Mouse (Mus musculus): ENCODE measurements around the gene Ggct. TPM values are rescaled to one million over a fixed set of nuclear protein-coding genes. Genes with fewer than 3 reads are reported as not detected.

The Ggct gene
- polyA plus RNA-seq, 2 experiments: 1.1 to 4.4 TPM

- Histone ChIP-seq H3K4me2 (ENCODE audit: low read depth) (peak overlapping the region; percentile 76), H3K9me3 (ENCODE audit: control insufficient read depth, low read length) (no peaks in the 10 kb centered on the region), H3K27me3 (ENCODE audit: control insufficient read depth, insufficient read depth, low read length) (peaks cover 8% of the 10 kb centered on the region), H3K4me3 (ENCODE audit: insufficient read depth in 1 of 2, low read depth in 2 of 2, low read length in 2 of 2) (peak overlapping the region; percentile 51 to 67), H3K27ac (no peak overlapping the region), H3K4me1 (replicated peaks; ENCODE audit: control insufficient read depth in 2 of 2, insufficient read depth in 2 of 2, low read length in 1 of 2) (0 out of 4 replicates have a peak, but pooled peaks cover 0 to 2% of the 10 kb centered on the region in 2 experiments), H3K9ac (replicated peaks) (no peak overlapping the region; the same call in 1 of the 2 replicates), H3K36me3 (replicated peaks; ENCODE audit: control insufficient read depth, insufficient read depth, low read depth) (no peaks in the 10 kb centered on the region)
- DNase-seq (ENCODE audit: low read depth in 3 of 3, low spot score in 3 of 3) (no peak), ATAC-seq (ENCODE audit: insufficient read depth) (no peak)
- 10% methylated on average over 5 of the region's 5 CpGs for WGBS (ENCODE audit: insufficient replicate concordance)
- TF ChIP-seq CTCF (IDR thresholded peaks at IDR 0.05; ENCODE audit: low read depth) (no peak), EP300 (IDR thresholded peaks at IDR 0.05; ENCODE audit: low read depth) (no peak)
Measured at GRCm38 (mm10) chr6:54972929-54973211, 19.9 kb downstream of the Ggct start.

DNA sequence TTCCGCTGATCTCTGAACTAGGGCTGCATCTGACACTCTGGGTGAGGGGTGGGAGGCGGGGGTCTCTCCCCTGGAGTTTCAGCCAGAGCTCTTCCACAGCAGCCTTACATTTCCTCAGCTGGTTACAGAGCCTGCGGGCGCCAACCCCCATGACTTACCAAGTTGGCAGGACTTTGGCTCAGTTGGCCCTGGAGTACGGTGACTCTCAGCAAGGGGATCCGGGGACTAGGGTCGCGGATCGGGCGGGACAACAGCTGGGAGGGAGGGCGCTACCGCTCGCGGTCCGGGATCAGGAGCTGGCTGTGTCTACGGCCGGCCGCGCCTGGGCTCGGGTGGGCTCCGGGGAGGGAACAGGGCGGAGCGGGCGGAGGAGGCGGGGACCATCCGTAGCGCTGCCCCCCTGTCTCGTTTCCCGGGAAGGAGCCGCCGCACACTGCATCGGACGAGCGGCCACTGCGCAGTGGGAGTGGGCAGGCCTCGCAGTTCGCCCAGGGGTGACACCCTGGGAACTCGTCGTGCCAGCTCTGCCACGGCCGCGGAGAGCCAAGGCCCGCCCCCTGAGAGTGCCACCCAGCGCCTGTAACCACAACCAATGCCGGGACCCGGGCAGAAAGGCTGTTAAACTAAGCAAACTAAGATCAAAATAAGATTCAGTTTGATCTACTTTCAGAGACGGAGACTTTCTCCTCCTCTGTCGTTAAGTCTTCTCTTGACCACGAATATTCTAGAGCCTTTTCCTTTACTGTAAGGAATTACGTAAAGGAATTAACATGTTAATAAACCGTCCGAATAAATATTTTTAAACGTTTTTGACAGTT is 20.4 kb downstream of the Ggct start, which contains the start of gene Nod1:
Nod1 (minus strand) TSS at position 502 of the 818 bp plus-strand sequence.
- Histone ChIP-seq H3K27me3 (ENCODE audit: control insufficient read depth, insufficient read depth, low read length) (peaks cover 8% of the 10 kb centered on the region), H3K9me3 (ENCODE audit: control insufficient read depth, low read length) (no peaks in the 10 kb centered on the region), H3K27ac (no peak within 1 kb of the TSS), H3K4me3 (ENCODE audit: insufficient read depth in 1 of 2, low read depth in 2 of 2, low read length in 2 of 2) (peak within 1 kb of the TSS; percentile 51 to 67), H3K4me2 (ENCODE audit: low read depth) (peak within 1 kb of the TSS; percentile 76), H3K36me3 (replicated peaks; ENCODE audit: control insufficient read depth, insufficient read depth, low read depth) (no peaks in the 10 kb centered on the region), H3K9ac (replicated peaks) (peak within 1 kb of the TSS; percentile 53), H3K4me1 (replicated peaks; ENCODE audit: control insufficient read depth in 2 of 2, insufficient read depth in 2 of 2, low read length in 1 of 2) (0 out of 4 replicates have a peak, but pooled peaks cover 0 to 2% of the 10 kb centered on the region in 2 experiments)
- TF ChIP-seq EP300 (IDR thresholded peaks at IDR 0.05; ENCODE audit: low read depth) (no peak), CTCF (IDR thresholded peaks at IDR 0.05; ENCODE audit: low read depth) (no peak)
- DNase-seq (ENCODE audit: low read depth in 3 of 3, low spot score in 3 of 3) (no peak), ATAC-seq (ENCODE audit: insufficient read depth) (peak; percentile 61; the same call in 1 of the 2 replicates)
- 2% methylated on average over 53 of the region's 53 CpGs for WGBS (ENCODE audit: insufficient replicate concordance)

DNA sequence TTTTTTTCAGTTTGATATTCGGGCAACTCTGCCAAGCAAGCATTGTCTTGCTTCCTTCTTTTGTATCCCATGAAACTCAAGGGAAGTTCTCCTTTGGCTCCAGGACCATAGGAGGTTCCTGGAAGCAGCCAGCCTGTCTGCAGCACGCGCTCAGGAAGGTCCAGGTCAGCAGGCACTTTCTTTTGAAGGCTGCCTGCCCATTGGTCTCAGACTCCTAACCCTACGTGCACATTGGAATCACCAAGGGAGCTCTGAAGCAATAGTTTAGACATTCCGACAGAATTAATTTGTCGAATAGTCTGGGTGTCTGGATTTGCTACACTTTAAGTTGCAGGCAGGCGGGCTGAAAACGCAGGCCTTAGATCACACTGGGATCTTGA is 21.0 kb downstream of the Ggct start:
- Histone ChIP-seq H3K27me3 (ENCODE audit: control insufficient read depth, insufficient read depth, low read length) (peaks cover 8% of the 10 kb centered on the region), H3K4me3 (ENCODE audit: insufficient read depth in 1 of 2, low read depth in 2 of 2, low read length in 2 of 2) (peak overlapping the region; percentile 51 to 67), H3K9ac (replicated peaks) (no peak overlapping the region; the same call in 1 of the 2 replicates), H3K4me1 (replicated peaks; ENCODE audit: control insufficient read depth in 2 of 2, insufficient read depth in 2 of 2, low read length in 1 of 2) (0 out of 4 replicates have a peak, but pooled peaks cover 0 to 2% of the 10 kb centered on the region in 2 experiments), H3K27ac (no peak overlapping the region), H3K36me3 (replicated peaks; ENCODE audit: control insufficient read depth, insufficient read depth, low read depth) (no peaks in the 10 kb centered on the region), H3K9me3 (ENCODE audit: control insufficient read depth, low read length) (no peaks in the 10 kb centered on the region), H3K4me2 (ENCODE audit: low read depth) (peak overlapping the region; percentile 76)
- 37% methylated on average over 8 of the region's 8 CpGs for WGBS (ENCODE audit: insufficient replicate concordance)
- ATAC-seq (ENCODE audit: insufficient read depth): no peak
- no peak for DNase-seq (ENCODE audit: low read depth in 3 of 3, low spot score in 3 of 3)
- TF ChIP-seq CTCF (IDR thresholded peaks at IDR 0.05; ENCODE audit: low read depth): no peak
- TF ChIP-seq EP300 (IDR thresholded peaks at IDR 0.05; ENCODE audit: low read depth): no peak

DNA sequence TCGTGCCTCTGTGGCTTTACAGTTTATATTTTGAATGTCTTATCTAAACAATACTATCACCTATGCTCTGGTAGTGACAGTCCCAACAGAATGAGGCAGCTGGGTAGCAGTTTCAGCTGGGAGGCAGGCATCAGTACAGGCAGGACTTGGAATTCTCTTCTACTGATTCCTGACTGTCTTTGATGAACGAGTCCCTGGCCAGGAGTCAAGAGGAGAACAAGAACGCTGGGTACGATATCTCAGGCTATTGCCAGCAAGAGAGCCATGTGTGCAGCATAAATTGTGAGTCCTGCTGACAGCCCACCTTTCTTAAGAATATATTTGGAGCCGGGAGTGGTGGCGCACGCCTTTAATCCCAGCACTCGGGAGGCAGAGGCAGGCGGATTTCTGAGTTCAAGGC is 22.2 kb downstream of the Ggct start:
- Histone ChIP-seq H3K9ac (replicated peaks) (no peak overlapping the region), H3K4me2 (ENCODE audit: low read depth) (no peak overlapping the region), H3K4me1 (replicated peaks; ENCODE audit: control insufficient read depth in 2 of 2, insufficient read depth in 2 of 2, low read length in 1 of 2) (0 out of 4 replicates have a peak, but pooled peaks cover 0 to 2% of the 10 kb centered on the region in 2 experiments), H3K36me3 (replicated peaks; ENCODE audit: control insufficient read depth, insufficient read depth, low read depth) (no peaks in the 10 kb centered on the region), H3K27me3 (ENCODE audit: control insufficient read depth, insufficient read depth, low read length) (peaks cover 8% of the 10 kb centered on the region), H3K27ac (no peak overlapping the region), H3K9me3 (ENCODE audit: control insufficient read depth, low read length) (no peaks in the 10 kb centered on the region), H3K4me3 (ENCODE audit: insufficient read depth in 1 of 2, low read depth in 2 of 2, low read length in 2 of 2) (no peak overlapping the region)
- 54% methylated on average over 9 of the region's 9 CpGs for WGBS (ENCODE audit: insufficient replicate concordance)
- ATAC-seq (ENCODE audit: insufficient read depth) (no peak), DNase-seq (ENCODE audit: low read depth in 3 of 3, low spot score in 3 of 3) (no peak)
- TF ChIP-seq CTCF (IDR thresholded peaks at IDR 0.05; ENCODE audit: low read depth): no peak

GRCm38 (mm10) chr6:54969801-54970200 is 22.9 kb downstream of the Ggct start:
- Histone ChIP-seq H3K9ac (replicated peaks) (no peak overlapping the region), H3K4me1 (replicated peaks; ENCODE audit: control insufficient read depth in 2 of 2, insufficient read depth in 2 of 2, low read length in 1 of 2) (0 out of 4 replicates have a peak, but pooled peaks cover 0 to 2% of the 10 kb centered on the region in 2 experiments), H3K9me3 (ENCODE audit: control insufficient read depth, low read length) (no peaks in the 10 kb centered on the region), H3K27me3 (ENCODE audit: control insufficient read depth, insufficient read depth, low read length) (peaks cover 8% of the 10 kb centered on the region), H3K4me3 (ENCODE audit: insufficient read depth in 1 of 2, low read depth in 2 of 2, low read length in 2 of 2) (no peak overlapping the region), H3K36me3 (replicated peaks; ENCODE audit: control insufficient read depth, insufficient read depth, low read depth) (no peaks in the 10 kb centered on the region), H3K27ac (no peak overlapping the region), H3K4me2 (ENCODE audit: low read depth) (no peak overlapping the region)
- no peak for ATAC-seq (ENCODE audit: insufficient read depth)
- no peak for DNase-seq (ENCODE audit: low read depth in 3 of 3, low spot score in 3 of 3)
- 49% methylated on average over 2 of the region's 2 CpGs for WGBS (ENCODE audit: insufficient replicate concordance)
- TF ChIP-seq CTCF (IDR thresholded peaks at IDR 0.05; ENCODE audit: low read depth) (no peak), EP300 (IDR thresholded peaks at IDR 0.05; ENCODE audit: low read depth) (no peak)
